Mouse (Mus musculus): ENCODE results near the gene Ifit1bl1. TPM values are rescaled to one million over a fixed set of nuclear protein-coding genes. Genes with fewer than 3 reads are reported as not detected.

Gene Ifit1bl1
- polyA plus RNA-seq, 2 experiments from 2014 or later = 116 to 127 TPM

Other genes starting within 250 kb of the Ifit1bl1 start
- not detected for gene Ch25h, start 126.8 kb downstream of the Ifit1bl1 start, polyA plus RNA-seq (2017; shearing (Covaris generic))
- gene Lipa, start 74.5 kb downstream of the Ifit1bl1 start, polyA plus RNA-seq (2017; shearing (Covaris generic)) = 100 to 1,000 TPM; 100 to 102 TPM
- gene Ifit2, start 51.3 kb downstream of the Ifit1bl1 start, polyA plus RNA-seq (2017; shearing (Covaris generic)) = 10 to 100 TPM; 28.5 to 31.7 TPM
- gene Ifit3, start 18.4 kb downstream of the Ifit1bl1 start, polyA plus RNA-seq (2017; shearing (Covaris generic)) = 10 to 100 TPM; 47.4 to 70.7 TPM
- 10 to 100 TPM in 1 of 2 experiments, 1 to 10 TPM in 1; 9.3 to 14.8 TPM for gene Ifit3b, start 6.0 kb upstream of the Ifit1bl1 start, polyA plus RNA-seq (2017; shearing (Covaris generic))
- 1 to 10 TPM; 1.8 to 2.1 TPM for gene Ifit1bl2, start 38.8 kb upstream of the Ifit1bl1 start, polyA plus RNA-seq (2017; shearing (Covaris generic))
- gene Ifit1, start 38.9 kb upstream of the Ifit1bl1 start, polyA plus RNA-seq (2017; shearing (Covaris generic)) = 10 to 100 TPM; 60.3 to 70.1 TPM
- gene Slc16a12, start 145.3 kb upstream of the Ifit1bl1 start, polyA plus RNA-seq (2017; shearing (Covaris generic)) = not detected

Measured in CD4-positive, CD25-positive, alpha-beta regulatory T cell, adult 4 months (primary cell).